Mouse (Mus musculus) ZHBTc4 (cell line): Measurements from ENCODE around the gene Clec4g.

Experiments
- DNase-seq: peaks from one replicate; pipeline ENCODE4 v3.0.0-alpha.2; 2011; ENCODE audit warnings: low read depth, low spot score

Gene Clec4g

DNA sequence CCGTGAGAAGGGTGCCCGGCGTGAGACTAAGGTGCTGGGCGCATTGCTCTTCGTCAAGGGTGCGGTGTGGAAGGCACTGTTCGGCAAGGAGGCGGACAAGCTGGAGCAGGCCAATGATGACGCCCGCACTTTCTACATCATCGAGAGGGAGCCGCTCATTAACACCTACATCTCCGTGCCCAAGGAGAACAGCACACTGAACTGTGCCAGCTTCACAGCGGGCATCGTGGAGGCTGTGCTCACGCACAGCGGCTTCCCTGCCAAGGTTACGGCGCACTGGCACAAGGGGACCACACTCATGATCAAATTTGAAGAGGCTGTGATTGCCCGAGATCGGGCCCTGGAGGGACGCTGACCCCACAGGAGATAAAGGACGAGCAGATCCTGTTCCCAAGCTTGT lies 41.2 kb downstream of the Clec4g start:
- DNase-seq = no peak

DNA sequence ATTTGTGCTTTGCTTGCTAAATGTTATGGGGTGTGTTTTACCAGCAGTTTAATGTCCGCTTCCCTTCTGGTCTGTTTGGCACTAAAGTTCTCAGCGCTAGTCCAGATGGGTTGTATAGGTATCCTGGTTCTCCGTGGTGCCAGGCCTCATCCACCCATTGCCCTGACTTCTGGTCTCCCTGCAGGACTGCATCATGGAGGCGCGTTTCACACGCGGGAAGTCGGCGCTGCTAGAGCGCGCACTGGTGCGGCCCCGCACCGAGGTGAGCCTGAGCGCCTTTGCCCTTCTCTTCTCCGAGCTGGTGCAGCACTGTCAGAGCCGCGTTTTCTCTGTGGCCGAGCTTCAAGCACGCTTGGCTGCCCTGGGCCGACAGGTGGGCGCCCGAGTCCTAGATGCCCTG lies 41.6 kb downstream of the Clec4g start:
- peak; percentile 51 for DNase-seq

DNA sequence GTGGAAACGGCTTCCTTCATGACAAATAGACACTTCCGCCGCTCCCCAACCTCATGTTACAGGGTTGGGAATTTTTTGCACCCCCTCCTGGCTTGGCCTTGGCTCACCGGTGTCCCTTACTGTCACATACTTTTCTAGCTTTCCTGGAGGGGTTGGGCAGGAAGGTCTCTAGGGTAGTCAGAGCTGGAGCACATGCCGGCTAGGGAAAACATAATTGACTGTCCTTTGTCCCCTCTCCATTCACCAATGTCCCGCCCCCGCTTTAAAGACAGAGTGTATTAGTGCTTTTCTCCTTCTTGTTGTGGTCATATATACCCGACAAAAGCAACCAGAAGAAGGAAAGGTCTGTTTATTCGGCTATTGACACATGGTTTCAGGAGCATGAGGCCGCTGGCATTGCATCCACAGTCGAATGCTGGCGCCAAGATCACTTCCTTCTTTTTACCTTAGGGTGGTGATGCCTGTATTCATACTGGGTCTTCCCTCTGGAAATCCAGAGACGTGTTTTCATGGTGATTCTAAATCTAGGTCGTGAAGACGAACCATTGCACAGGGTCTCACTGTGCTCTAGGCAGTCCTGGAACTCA lies 43.4 kb downstream of the Clec4g start:
- DNase-seq = no peak

- DNase-seq = peak; percentile 98
These were observed 44.1 kb downstream of the Clec4g start, which contains the start of gene Trappc5 for GRCm38 (mm10) chr8:3676131-3676992. Gene Trappc5, plus strand, starts transcription at chr8:3676299.

DNA sequence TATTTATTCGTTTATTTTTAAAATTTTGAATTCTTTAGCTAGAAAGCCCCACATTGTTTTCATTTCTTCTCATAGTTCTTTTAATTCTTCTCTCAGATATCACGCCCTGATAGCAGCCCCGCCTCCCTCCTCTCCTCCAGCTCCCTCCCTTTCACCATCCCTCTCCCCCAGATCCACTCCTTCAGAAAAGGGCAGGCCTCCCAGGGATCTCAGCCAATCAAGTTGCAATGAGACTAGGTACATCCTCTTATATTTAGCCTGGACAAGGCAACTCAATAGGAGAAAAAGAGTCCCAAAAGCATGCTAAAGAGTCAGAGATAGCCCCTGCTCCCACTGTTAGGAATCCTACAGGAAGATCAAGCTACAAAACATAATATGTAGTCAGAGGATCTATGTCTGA lies 45.8 kb downstream of the Clec4g start:
- no peak for DNase-seq

DNA sequence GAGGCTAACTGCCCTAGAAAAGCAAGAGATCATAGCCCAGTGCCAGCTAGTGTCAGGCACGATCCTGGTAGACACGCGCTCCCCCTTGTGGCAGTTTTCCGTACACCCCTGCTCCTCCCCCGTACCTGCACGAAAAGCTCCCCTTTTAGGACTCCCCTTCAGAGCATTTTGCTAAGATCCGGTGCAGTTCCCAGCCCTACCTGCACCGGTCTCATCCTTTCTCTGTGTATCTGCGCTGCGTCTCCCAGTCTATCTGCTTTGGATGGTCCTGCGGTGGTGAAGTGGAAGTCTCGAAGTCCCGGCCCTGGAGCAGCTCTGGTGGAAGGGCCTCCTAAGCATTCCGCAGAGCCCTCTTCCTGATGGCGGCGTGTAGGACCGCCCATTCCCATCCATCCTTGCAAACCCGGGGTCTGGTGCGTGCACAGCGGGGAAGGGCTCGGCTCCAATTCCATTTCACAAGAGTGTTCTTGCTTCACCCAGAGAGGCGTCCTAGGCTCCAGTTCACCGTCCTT lies 48.4 kb downstream of the Clec4g start, which contains the start of gene Fcor:
Fcor (minus strand) TSS at position 383 of the 512 bp plus-strand sequence.
- peak; percentile 96 for DNase-seq

- DNase-seq = peak; percentile 65
These were observed 50.1 kb downstream of the Clec4g start for GRCm38 (mm10) chr8:3670388-3670787.

DNA sequence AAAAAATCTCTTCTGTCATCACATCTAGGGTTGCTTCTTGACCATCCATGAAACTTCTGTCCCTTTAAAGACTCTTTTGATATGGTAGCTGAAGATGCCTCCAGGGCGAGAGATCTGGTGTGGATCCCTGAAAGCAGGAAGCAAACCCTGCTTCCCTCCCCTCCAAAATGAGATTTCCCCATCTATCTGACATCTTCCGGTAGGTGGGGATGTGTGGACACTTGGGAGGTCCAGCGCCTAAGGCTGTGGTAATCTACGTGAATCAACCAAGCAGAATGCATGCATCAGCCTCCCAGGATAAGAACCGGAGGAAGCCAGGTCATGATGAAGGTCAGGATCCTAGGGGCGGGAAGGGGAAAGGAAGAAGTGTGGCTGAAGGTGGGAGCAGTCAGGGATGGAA lies 54.9 kb downstream of the Clec4g start, which contains the start of gene Mcemp1:
Mcemp1 (plus strand) TSS at position 248 of the 400 bp plus-strand sequence.
- no peak for DNase-seq

- no peak for DNase-seq
These were observed 56.0 kb downstream of the Clec4g start for GRCm38 (mm10) chr8:3664405-3664804.

DNA sequence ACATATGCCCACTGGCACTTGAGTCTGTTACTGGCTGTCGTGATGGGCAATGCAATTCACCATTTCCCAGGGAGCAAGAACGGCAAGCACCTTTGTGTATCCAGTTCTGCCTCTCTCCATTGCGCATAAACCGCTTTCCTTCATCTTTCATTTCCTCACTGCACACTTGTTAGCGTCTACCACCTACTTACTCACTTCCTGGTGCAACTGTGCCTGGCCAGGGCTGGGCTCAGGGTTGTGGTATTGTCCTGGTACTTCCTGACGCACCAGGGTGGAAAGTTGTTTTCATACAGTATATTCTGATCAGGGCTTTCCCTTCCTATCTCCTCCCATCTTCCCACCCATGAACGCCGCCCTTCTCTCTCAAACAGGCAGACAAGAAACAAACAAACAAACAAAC lies 59.6 kb downstream of the Clec4g start:
- no peak for DNase-seq
